Mouse (Mus musculus): ENCODE measurements around the gene Atxn7l1. TPM values are rescaled to one million over a fixed set of nuclear protein-coding genes. Genes with fewer than 3 reads are reported as not detected.

The Atxn7l1 gene
- polyA plus RNA-seq, 1 experiment from 2014 or later: 7.8 TPM

DNA sequence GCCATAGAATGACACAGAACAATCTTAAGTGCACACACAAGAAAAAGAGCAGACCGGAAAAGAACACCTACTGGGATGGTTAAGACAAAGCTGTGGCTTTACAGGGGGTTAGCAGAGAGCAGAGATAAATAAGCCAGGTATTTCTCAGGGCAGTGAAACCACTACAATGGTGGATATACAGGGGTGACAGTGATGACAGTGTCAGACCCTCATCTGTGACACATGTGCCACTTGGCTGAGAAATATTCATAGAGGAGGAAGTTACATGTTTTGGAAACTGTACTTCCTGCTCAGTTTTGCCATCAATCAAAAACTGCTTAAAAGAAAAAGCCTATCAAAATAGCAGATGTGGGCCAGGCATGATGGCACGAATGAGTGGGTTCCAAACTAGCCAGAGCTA, 19.4 kb upstream of the Atxn7l1 start:
- Histone ChIP-seq H3K9ac (no peak overlapping the region), H3K27me3 (no peaks in the 10 kb centered on the region), H3K36me3 (no peaks in the 10 kb centered on the region), H3K4me1 (replicated peaks) (peaks cover 7% of the 10 kb centered on the region), H3K4me2 (no peak overlapping the region), H3K27ac (no peak overlapping the region), H3K9me3 (replicated peaks) (no peaks in the 10 kb centered on the region), H3K4me3 (no peak overlapping the region)
- 80% methylated on average over 2 of the region's 2 CpGs for WGBS
- ATAC-seq (replicated peaks; ENCODE audit: insufficient number of reproducible peaks, insufficient read depth, low FRiP score, low read depth): no peak

GRCm38 (mm10) chr12:33128702-33129101, 18.8 kb upstream of the Atxn7l1 start:
- H3K27me3 ChIP-seq: no peaks in the 10 kb centered on the region
- H3K4me1 ChIP-seq (replicated peaks): peaks cover 7% of the 10 kb centered on the region
- no peak for ATAC-seq (replicated peaks; ENCODE audit: insufficient number of reproducible peaks, insufficient read depth, low FRiP score, low read depth)
- H3K9ac ChIP-seq: no peak overlapping the region
- H3K9me3 ChIP-seq (replicated peaks): no peaks in the 10 kb centered on the region
- no peaks in the 10 kb centered on the region for H3K36me3 ChIP-seq
- WGBS: 58% methylated on average over 7 of the region's 7 CpGs
- no peak overlapping the region for H3K4me3 ChIP-seq
- no peak overlapping the region for H3K4me2 ChIP-seq
- H3K27ac ChIP-seq: no peak overlapping the region

GRCm38 (mm10) chr12:33129410-33129809, 18.1 kb upstream of the Atxn7l1 start:
- H3K27ac ChIP-seq: no peak overlapping the region
- ATAC-seq (replicated peaks; ENCODE audit: insufficient number of reproducible peaks, insufficient read depth, low FRiP score, low read depth): 0 out of 2 replicates have a peak, but pooled peaks have one; percentile 31

DNA sequence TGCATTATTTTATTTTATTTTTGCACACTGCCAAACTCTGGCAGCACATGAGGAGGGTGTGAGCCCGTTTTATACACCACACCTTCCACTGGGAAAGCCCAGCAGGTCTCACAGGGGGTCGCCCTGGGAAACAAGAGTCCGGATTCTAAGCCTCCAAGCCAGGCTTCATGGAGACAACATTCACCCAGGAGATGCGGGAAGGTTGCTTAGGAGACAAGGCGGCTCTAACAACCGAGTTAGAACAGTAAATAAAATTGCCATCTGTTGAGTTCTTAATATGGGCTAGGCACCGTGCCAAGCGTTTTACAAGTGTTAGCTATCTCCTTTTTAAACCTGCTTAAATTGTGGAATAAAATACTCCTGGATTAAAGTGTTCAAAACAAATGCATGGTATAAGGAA, 17.1 kb upstream of the Atxn7l1 start:
- Histone ChIP-seq H3K27me3 (no peaks in the 10 kb centered on the region), H3K27ac (no peak overlapping the region), H3K4me3 (no peak overlapping the region), H3K36me3 (no peaks in the 10 kb centered on the region), H3K9ac (no peak overlapping the region), H3K9me3 (replicated peaks) (no peaks in the 10 kb centered on the region), H3K4me1 (replicated peaks) (peaks cover 7% of the 10 kb centered on the region), H3K4me2 (no peak overlapping the region)
- no peak for ATAC-seq (replicated peaks; ENCODE audit: insufficient number of reproducible peaks, insufficient read depth, low FRiP score, low read depth)
- WGBS: 54% methylated on average over 8 of the region's 8 CpGs

More at GRCm38 (mm10) chr12:33129410-33129809, 18.1 kb upstream of the Atxn7l1 start:
- no peaks in the 10 kb centered on the region for H3K9me3 ChIP-seq (replicated peaks)
- H3K4me3 ChIP-seq: no peak overlapping the region
- H3K36me3 ChIP-seq: no peaks in the 10 kb centered on the region
- no peaks in the 10 kb centered on the region for H3K27me3 ChIP-seq
- H3K4me2 ChIP-seq: no peak overlapping the region
- H3K4me1 ChIP-seq (replicated peaks): peaks cover 7% of the 10 kb centered on the region
- WGBS: 11% methylated on average over 4 of the region's 4 CpGs
- no peak overlapping the region for H3K9ac ChIP-seq

- no peaks in the 10 kb centered on the region for H3K36me3 ChIP-seq
- H3K27ac ChIP-seq: no peak overlapping the region
- no peaks in the 10 kb centered on the region for H3K27me3 ChIP-seq
- H3K4me3 ChIP-seq: no peak overlapping the region
- H3K4me2 ChIP-seq: no peak overlapping the region
- no peaks in the 10 kb centered on the region for H3K9me3 ChIP-seq (replicated peaks)
- H3K4me1 ChIP-seq (replicated peaks): peaks cover 7% of the 10 kb centered on the region
- ATAC-seq (replicated peaks; ENCODE audit: insufficient number of reproducible peaks, insufficient read depth, low FRiP score, low read depth): no peak
- WGBS: 64% methylated on average over 7 of the region's 7 CpGs
- no peak overlapping the region for H3K9ac ChIP-seq
These were observed 15.7 kb upstream of the Atxn7l1 start for GRCm38 (mm10) chr12:33131796-33132195.

DNA sequence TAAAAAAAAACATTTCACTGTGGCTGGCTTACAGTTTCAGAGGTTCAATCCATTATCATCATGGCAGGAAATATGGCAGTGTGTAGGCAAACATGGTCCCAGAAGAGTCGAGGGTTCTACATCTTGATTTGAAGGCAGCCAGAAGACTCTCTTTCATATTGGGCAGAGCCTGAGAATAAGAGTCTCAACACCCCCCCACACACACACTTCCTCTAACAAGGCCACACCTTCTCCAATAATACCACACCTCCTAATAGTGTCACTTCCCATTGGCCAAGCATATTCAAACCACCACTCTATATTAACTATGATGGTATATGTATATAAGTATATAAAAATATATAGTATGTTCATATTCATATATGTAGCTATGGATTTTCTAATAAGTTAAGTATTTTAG, 9.6 kb upstream of the Atxn7l1 start:
- H3K27ac ChIP-seq: no peak overlapping the region
- peaks cover 6% of the 10 kb centered on the region for H3K4me1 ChIP-seq (replicated peaks)
- H3K9ac ChIP-seq: no peak overlapping the region
- H3K9me3 ChIP-seq (replicated peaks): no peaks in the 10 kb centered on the region
- no peaks in the 10 kb centered on the region for H3K36me3 ChIP-seq
- no peaks in the 10 kb centered on the region for H3K27me3 ChIP-seq
- no peak overlapping the region for H3K4me3 ChIP-seq
- no peak for ATAC-seq (replicated peaks; ENCODE audit: insufficient number of reproducible peaks, insufficient read depth, low FRiP score, low read depth)
- no peak overlapping the region for H3K4me2 ChIP-seq
- WGBS: 77% methylated on average over 1 of the region's 1 CpGs

DNA sequence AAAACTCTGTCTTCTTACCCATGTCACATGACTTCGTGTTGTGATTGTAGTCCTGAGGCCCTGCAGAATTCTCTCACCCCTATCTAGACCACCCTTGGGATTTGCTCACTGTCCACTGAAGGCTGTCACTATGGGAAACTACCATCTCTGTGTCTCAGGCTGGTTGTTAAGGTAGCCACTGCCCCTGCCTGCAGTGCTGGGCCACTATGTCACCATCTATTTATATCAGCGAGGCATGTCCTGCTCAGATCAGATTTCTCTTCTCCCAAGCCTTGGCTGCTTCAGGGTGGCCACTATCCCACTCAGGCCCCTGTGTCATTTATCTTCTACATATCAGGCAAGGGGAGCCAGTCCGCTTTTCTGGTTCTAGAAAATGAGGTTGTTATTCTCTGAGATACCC, 8.4 kb upstream of the Atxn7l1 start:
- H3K4me3 ChIP-seq: no peak overlapping the region
- 0 out of 2 replicates have a peak overlapping the region, but pooled peaks have one; percentile 8 for H3K27ac ChIP-seq
- H3K27me3 ChIP-seq: no peaks in the 10 kb centered on the region
- no peak overlapping the region for H3K4me2 ChIP-seq
- peak; percentile 76 for ATAC-seq (replicated peaks; ENCODE audit: insufficient number of reproducible peaks, insufficient read depth, low FRiP score, low read depth)
- no peaks in the 10 kb centered on the region for H3K9me3 ChIP-seq (replicated peaks)
- H3K9ac ChIP-seq: no peak overlapping the region
- peaks cover 6% of the 10 kb centered on the region for H3K4me1 ChIP-seq (replicated peaks)
- WGBS: 39% methylated on average over 3 of the region's 3 CpGs
- no peaks in the 10 kb centered on the region for H3K36me3 ChIP-seq

GRCm38 (mm10) chr12:33144456-33144855, 3.0 kb upstream of the Atxn7l1 start:
- Histone ChIP-seq H3K36me3 (no peaks in the 10 kb centered on the region), H3K27ac (no peak overlapping the region), H3K4me2 (no peak overlapping the region), H3K4me3 (no peak overlapping the region), H3K9ac (no peak overlapping the region), H3K4me1 (replicated peaks) (peaks cover 14% of the 10 kb centered on the region), H3K27me3 (peaks cover 19% of the 10 kb centered on the region), H3K9me3 (replicated peaks) (no peaks in the 10 kb centered on the region)
- WGBS: 51% methylated on average over 8 of the region's 8 CpGs
- no peak for ATAC-seq (replicated peaks; ENCODE audit: insufficient number of reproducible peaks, insufficient read depth, low FRiP score, low read depth)

- WGBS: 6% methylated on average over 29 of the region's 29 CpGs
- H3K36me3 ChIP-seq: no peaks in the 10 kb centered on the region
- peaks cover 14% of the 10 kb centered on the region for H3K4me1 ChIP-seq (replicated peaks)
- no peaks in the 10 kb centered on the region for H3K9me3 ChIP-seq (replicated peaks)
- H3K27me3 ChIP-seq: peaks cover 19% of the 10 kb centered on the region
- peak overlapping the region; percentile 98 for H3K4me2 ChIP-seq
- H3K9ac ChIP-seq: peak overlapping the region; percentile 64
- peak; percentile 48 for ATAC-seq (replicated peaks; ENCODE audit: insufficient number of reproducible peaks, insufficient read depth, low FRiP score, low read depth)
- peak overlapping the region; percentile 70 for H3K4me3 ChIP-seq
- no peak overlapping the region for H3K27ac ChIP-seq
These were observed 665 bp upstream of the Atxn7l1 start for GRCm38 (mm10) chr12:33146622-33147433.

DNA sequence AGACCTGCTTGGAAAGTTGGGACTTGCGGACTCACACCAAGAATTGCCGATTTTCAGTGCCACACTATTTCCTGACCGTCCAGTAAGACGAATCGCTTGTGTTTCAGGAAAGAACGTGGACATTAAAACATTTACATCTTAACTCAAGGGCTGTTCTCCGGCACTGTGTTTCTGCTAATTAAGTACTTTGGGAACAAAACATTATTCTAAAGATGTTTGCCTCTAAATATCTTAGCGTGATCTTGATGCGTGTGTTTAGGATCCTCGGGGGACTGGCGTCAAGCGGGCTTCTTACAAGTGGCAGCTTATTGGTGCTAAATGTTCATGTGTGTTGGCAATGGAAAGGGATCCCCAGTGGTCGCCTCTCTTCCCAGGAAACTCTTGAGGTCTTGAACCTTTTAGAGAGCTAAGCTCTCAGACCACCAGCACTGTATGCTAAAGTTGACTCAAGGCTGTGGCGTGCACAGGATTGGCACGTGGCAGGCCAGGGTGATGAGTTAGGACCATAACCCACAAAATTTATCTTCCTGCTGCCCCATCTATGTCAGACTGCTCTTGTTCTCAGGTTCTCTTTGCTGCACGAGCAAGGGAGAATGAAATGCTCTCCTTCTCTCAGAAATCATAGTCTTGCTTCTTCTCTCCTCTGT, 2.2 kb downstream of the Atxn7l1 start:
- Histone ChIP-seq H3K27me3 (peaks cover 19% of the 10 kb centered on the region), H3K4me1 (replicated peaks) (peaks cover 14% of the 10 kb centered on the region), H3K4me2 (no peak overlapping the region), H3K27ac (no peak overlapping the region), H3K9ac (no peak overlapping the region), H3K4me3 (no peak overlapping the region), H3K36me3 (no peaks in the 10 kb centered on the region; the same call in 1 of the 2 replicates), H3K9me3 (replicated peaks) (no peaks in the 10 kb centered on the region)
- WGBS: 93% methylated on average over 16 of the region's 16 CpGs
- no peak for ATAC-seq (replicated peaks; ENCODE audit: insufficient number of reproducible peaks, insufficient read depth, low FRiP score, low read depth)

DNA sequence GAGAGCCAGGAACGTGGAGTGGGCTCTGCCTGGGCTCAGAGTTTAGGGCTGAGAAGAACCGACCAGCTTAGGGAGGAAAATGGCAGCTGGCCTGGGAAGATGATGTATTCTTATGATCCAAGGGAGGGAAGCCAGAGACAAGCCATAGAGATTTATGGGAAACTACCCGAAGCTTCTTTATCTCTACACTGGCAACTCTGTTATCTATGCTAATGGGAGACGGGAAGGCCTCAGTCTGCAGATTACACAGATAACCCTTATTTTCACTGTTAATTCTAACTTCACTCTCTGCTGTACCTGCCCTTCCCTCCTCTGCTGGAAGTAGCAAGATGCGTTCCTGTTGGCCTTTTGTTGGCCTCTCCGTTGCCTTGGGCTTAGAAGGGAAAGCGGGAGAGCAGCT, 5.6 kb downstream of the Atxn7l1 start:
- H3K9ac ChIP-seq: no peak overlapping the region
- H3K36me3 ChIP-seq: no peaks in the 10 kb centered on the region; the same call in 1 of the 2 replicates
- H3K27me3 ChIP-seq: no peaks in the 10 kb centered on the region
- H3K27ac ChIP-seq: no peak overlapping the region
- H3K4me2 ChIP-seq: no peak overlapping the region
- no peak overlapping the region for H3K4me3 ChIP-seq
- WGBS: 55% methylated on average over 7 of the region's 7 CpGs
- H3K4me1 ChIP-seq (replicated peaks): peaks cover 13% of the 10 kb centered on the region
- ATAC-seq (replicated peaks; ENCODE audit: insufficient number of reproducible peaks, insufficient read depth, low FRiP score, low read depth): no peak
- no peaks in the 10 kb centered on the region for H3K9me3 ChIP-seq (replicated peaks)
